Mouse (Mus musculus): ENCODE measurements around the gene Ccdc92b. TPM values are rescaled to one million over a fixed set of nuclear protein-coding genes. Genes with fewer than 3 reads are reported as not detected.
A peak's percentile ranks its signal among the peaks of the same experiment; 100 is the strongest.

Gene Ccdc92b
- polyA plus RNA-seq, 1 experiment from 2014 or later: 0.71 TPM

DNA sequence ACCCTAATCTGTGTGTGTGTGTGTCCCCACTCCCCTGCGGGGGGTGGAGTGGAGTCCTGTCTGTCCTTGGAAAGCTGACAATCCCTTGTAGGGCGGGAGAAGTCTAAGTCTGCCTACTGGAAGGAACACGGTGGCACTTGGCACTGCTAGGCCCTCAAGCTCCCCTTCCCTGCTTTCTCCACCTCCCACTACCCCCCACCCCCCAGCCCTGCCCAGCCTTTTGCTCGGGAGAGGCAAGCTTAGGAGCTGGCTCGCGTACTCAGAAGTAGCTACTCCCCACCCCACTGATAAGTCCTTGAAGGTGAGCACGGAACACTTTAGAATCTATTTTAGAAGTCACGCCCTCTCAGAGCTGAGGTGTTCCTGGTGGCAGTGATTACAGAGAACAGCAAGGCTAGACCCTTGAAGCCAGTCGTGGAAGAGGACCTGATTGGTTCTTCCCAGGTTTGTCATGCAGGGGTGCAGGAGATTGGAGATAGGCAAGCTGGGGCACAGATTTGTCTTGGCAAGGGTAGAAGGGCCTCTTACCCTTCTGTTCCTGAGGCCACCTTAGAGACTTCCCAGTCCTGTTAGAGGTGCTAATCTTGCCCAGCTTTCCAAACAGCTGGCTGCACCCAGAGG, 19.5 kb downstream of the Ccdc92b start:
- peak; percentile 29; the same call in 1 of the 2 replicates for ATAC-seq (ENCODE audit: insufficient number of reproducible peaks, low FRiP score, low TSS enrichment, low read depth)
- peaks cover 20% of the 10 kb centered on the region for H3K4me1 ChIP-seq
- peak overlapping the region; percentile 84 for H3K4me2 ChIP-seq (replicated peaks)
- H3K4me3 ChIP-seq (replicated peaks): peak overlapping the region; percentile 64
- no peaks in the 10 kb centered on the region for H3K9me3 ChIP-seq (replicated peaks)
- H3K27me3 ChIP-seq: no peaks in the 10 kb centered on the region; the same call in 1 of the 2 replicates
- 7% methylated on average over 9 of the region's 9 CpGs for WGBS
- peak overlapping the region; percentile 94 for H3K27ac ChIP-seq (replicated peaks)
- H3K36me3 ChIP-seq: no peaks in the 10 kb centered on the region
- peak overlapping the region; percentile 76; the same call in 1 of the 2 replicates for H3K9ac ChIP-seq

DNA sequence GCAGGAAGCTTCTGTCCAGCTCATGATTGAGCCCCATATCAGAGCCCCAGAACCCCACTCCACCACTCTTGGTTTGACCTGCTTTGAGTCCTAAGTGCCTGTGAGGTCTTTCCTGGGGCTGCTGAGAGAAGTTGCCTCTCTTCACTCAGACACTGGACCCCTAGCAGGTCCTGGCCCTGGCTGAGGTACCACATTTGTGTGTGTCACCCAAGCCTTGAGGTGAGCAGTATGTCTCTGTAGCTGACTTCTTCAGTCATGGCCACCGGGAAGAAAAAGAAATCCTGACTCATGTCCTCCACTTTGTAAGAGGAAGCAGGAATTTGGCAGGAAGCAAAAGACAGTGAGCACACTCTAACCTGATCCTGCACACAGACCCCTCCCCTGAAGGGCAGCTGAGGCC, 20.2 kb downstream of the Ccdc92b start:
- Histone ChIP-seq H3K4me3 (replicated peaks) (no peak overlapping the region), H3K9me3 (replicated peaks) (no peaks in the 10 kb centered on the region), H3K27me3 (no peaks in the 10 kb centered on the region; the same call in 1 of the 2 replicates), H3K36me3 (no peaks in the 10 kb centered on the region), H3K4me2 (replicated peaks) (no peak overlapping the region), H3K4me1 (peaks cover 20% of the 10 kb centered on the region), H3K9ac (no peak overlapping the region), H3K27ac (replicated peaks) (no peak overlapping the region)
- ATAC-seq (ENCODE audit: insufficient number of reproducible peaks, low FRiP score, low TSS enrichment, low read depth): no peak
- WGBS: 63% methylated on average over 1 of the region's 1 CpGs

DNA sequence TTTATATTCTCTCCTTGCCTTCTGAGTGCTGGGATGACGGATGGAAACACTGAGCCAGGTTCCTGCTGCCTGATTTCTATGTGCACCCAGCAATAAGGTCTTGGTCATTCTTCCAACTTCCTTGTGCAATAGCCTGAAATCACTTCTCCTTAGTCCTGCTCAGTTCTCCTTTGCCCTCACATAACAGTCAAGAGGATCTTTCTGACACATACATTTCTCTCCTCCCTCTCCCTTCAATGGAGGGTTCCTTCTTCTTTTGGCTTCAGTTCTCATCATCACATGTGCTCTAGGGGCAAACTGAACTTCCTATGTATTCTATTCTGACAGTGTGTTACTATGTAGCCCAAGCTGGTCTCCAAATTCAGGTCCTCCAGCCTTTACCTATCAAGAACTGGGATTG, 28.6 kb downstream of the Ccdc92b start:
- no peaks in the 10 kb centered on the region for H3K36me3 ChIP-seq
- H3K27me3 ChIP-seq: no peaks in the 10 kb centered on the region
- no peak overlapping the region for H3K9ac ChIP-seq
- H3K4me1 ChIP-seq: peaks cover 32% of the 10 kb centered on the region
- no peak for ATAC-seq (ENCODE audit: insufficient number of reproducible peaks, low FRiP score, low TSS enrichment, low read depth)
- no peaks in the 10 kb centered on the region for H3K9me3 ChIP-seq (replicated peaks)
- no peak overlapping the region for H3K27ac ChIP-seq (replicated peaks)
- no peak overlapping the region for H3K4me3 ChIP-seq (replicated peaks)
- no peak overlapping the region for H3K4me2 ChIP-seq (replicated peaks)
- 96% methylated on average over 1 of the region's 1 CpGs for WGBS

DNA sequence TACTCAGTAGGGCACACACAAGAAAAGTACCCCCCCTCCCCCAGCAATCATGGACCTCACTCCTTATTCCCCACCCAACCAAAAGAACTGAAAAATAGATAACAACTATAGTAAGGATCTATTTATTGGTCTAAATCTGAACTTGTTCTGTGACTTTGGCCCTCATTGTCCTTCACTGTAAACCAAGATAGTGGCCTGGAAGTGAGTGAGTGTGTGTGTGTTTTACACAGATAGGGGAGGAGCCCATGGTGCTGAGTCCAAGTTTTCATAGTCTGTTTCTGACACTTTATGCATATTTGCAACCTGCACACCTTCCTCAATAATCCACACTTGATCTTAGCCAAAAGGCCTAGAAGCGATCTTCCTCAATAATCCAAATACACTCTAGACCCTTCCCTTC, 29.3 kb downstream of the Ccdc92b start:
- WGBS: 2% methylated on average over 1 of the region's 1 CpGs
- H3K9ac ChIP-seq: peak overlapping the region; percentile 18; the same call in 1 of the 2 replicates
- H3K27me3 ChIP-seq: no peaks in the 10 kb centered on the region
- H3K9me3 ChIP-seq (replicated peaks): no peaks in the 10 kb centered on the region
- peak overlapping the region; percentile 91 for H3K4me2 ChIP-seq (replicated peaks)
- peaks cover 39% of the 10 kb centered on the region for H3K4me1 ChIP-seq
- peak overlapping the region; percentile 84 for H3K4me3 ChIP-seq (replicated peaks)
- H3K36me3 ChIP-seq: no peaks in the 10 kb centered on the region
- peak overlapping the region; percentile 53 for H3K27ac ChIP-seq (replicated peaks)
- no peak for ATAC-seq (ENCODE audit: insufficient number of reproducible peaks, low FRiP score, low TSS enrichment, low read depth)

DNA sequence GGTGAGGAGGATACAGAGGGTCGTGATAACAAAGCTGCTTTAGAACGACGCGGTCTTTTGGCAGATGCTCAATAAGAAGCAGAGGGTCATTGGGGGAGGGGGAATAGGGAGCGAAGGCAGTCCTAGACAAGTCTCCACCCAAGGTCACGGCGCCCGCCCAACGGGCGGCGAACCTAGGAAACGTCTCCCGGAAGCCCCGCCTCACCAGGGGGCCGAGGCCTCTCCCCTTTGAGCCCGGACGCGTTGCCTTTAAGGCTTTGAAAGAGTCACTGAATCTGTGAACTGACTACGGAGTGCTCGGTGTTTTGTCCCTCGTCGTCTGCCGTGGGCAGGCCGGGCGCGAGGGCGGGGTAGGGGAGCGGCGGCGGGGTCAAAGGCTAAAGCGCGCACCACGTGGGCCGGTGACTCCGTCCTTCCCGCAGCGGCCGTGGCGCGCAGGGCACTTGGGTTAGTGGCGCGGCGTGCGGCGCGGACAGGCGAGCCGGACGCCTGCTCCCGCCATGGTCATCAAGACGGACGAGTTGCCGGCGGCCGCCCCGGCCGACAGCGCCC, 29.8 kb downstream of the Ccdc92b start, which contains the start of gene Cluh:
Gene Cluh, plus strand, starts transcription at position 401 of the 552 bp plus-strand sequence.
- H3K9me3 ChIP-seq (replicated peaks): no peaks in the 10 kb centered on the region
- WGBS: under 1% methylated on average over 58 of the region's 58 CpGs
- peak within 1 kb of the TSS; percentile 74 for H3K9ac ChIP-seq
- peak within 1 kb of the TSS; percentile 71 for H3K27ac ChIP-seq (replicated peaks)
- peak; percentile 92 for ATAC-seq (ENCODE audit: insufficient number of reproducible peaks, low FRiP score, low TSS enrichment, low read depth)
- H3K27me3 ChIP-seq: no peaks in the 10 kb centered on the region
- H3K4me1 ChIP-seq: peaks cover 42% of the 10 kb centered on the region
- peak within 1 kb of the TSS; percentile 91 for H3K4me2 ChIP-seq (replicated peaks)
- H3K4me3 ChIP-seq (replicated peaks): peak within 1 kb of the TSS; percentile 84
- H3K36me3 ChIP-seq: no peaks in the 10 kb centered on the region

DNA sequence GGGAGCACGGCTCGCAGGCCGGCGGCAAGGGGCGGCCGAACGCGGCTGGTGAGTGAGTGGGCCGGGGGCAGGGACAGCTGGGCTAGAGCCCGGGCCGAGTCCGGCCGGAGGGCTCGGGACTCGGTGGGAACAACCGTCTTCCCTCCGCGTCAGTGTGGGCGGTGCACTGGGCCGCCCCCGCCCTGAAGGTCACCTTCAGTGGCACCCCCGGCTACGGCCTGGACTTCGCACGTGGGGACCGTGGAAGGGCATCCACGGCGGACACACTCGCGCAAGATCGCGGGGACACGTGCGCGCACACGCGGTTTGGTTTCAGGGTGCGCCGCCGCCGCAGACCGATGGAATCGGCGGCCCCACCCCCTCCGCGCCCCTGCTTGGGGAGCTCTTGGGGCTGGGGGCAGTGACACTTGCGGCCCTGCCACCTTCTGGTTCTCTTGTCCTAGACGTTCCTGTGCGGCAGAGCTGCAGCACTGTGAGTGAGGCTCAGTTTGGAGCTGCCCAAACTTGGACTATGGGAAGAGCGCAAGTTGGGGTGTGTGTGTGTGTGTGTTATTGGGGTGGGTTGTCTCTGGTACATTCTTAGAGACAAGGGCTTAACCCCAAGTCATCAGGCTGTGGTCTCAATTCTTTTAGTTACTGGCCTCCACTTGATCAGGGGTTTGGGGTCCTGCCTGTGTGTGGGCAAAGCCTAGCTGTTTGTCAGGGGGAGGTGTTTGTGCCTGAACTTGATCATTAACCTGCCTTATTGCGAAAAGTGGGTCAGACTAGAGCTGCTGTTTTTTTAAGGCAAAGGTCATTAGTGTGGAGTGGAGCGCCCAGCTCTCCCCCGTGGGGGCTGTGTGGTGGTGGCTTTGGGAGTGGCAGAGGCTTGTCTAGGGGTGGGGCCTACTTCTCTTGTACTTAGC, 30.5 kb downstream of the Ccdc92b start:
- Histone ChIP-seq H3K27ac (replicated peaks) (peak overlapping the region; percentile 71), H3K4me2 (replicated peaks) (peak overlapping the region; percentile 91), H3K27me3 (no peaks in the 10 kb centered on the region), H3K4me1 (peaks cover 42% of the 10 kb centered on the region), H3K9me3 (replicated peaks) (no peaks in the 10 kb centered on the region), H3K36me3 (no peaks in the 10 kb centered on the region), H3K4me3 (replicated peaks) (peak overlapping the region; percentile 84), H3K9ac (peak overlapping the region; percentile 74)
- under 1% methylated on average over 50 of the region's 53 CpGs for WGBS
- ATAC-seq (ENCODE audit: insufficient number of reproducible peaks, low FRiP score, low TSS enrichment, low read depth): peak; percentile 3; the same call in 1 of the 2 replicates

DNA sequence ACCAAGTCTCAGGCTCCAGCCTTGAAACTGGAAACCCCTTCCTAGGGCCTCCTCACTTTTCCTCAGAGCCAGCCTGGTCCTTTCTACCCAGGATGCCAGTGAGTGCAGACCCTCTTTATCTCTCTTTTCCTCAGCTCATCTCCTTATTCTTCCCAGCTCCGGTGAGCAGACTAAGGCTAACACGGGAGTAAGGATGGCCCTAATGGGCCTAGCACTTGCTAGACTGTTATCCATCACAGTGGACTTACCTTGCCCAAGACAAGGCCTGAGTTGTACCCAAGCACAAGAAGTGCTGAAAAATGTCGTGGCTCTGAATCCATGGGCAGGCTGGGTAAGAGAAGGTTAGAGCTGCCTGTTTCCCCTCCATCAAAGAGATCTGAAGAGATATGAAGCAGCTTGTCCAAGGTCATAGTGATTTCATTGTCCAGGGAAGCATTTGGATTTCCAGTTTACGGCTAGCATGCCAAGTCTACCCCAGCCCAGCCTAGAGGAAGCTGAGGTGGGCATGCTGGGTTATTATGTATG, 31.2 kb downstream of the Ccdc92b start:
- Histone ChIP-seq H3K9ac (peak overlapping the region; percentile 74; the same call in 1 of the 2 replicates), H3K27ac (replicated peaks) (peak overlapping the region; percentile 71), H3K4me2 (replicated peaks) (peak overlapping the region; percentile 91), H3K36me3 (no peaks in the 10 kb centered on the region), H3K4me3 (replicated peaks) (peak overlapping the region; percentile 84), H3K9me3 (replicated peaks) (no peaks in the 10 kb centered on the region), H3K27me3 (no peaks in the 10 kb centered on the region), H3K4me1 (peaks cover 42% of the 10 kb centered on the region)
- 50% methylated on average over 4 of the region's 4 CpGs for WGBS
- no peak for ATAC-seq (ENCODE audit: insufficient number of reproducible peaks, low FRiP score, low TSS enrichment, low read depth)

DNA sequence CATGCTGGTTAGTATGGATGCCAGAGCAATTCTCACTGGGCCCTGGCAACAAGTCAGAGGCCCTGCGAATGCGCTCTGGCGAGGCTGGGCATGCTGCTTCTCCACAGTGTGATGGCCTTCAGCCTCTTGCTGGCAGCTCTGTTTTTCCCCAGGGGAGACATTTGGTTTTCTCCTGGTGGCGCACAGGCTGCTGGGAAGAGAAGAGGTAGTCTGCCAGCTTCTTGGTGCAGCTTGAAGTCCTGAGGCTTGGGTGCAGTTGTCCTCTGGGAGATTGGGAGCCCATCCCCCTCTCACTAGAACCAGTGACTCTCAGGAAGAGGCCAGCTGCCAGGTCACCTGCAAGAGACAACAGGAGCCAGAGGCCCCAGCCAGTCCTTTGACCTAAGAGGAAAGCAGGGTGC, 33.4 kb downstream of the Ccdc92b start:
- no peak overlapping the region for H3K4me3 ChIP-seq (replicated peaks)
- H3K9me3 ChIP-seq (replicated peaks): no peaks in the 10 kb centered on the region
- no peak overlapping the region for H3K27ac ChIP-seq (replicated peaks)
- peaks cover 42% of the 10 kb centered on the region for H3K4me1 ChIP-seq
- no peaks in the 10 kb centered on the region for H3K27me3 ChIP-seq
- peaks cover 16% of the 10 kb centered on the region for H3K36me3 ChIP-seq
- ATAC-seq (ENCODE audit: insufficient number of reproducible peaks, low FRiP score, low TSS enrichment, low read depth): no peak
- no peak overlapping the region for H3K9ac ChIP-seq
- 74% methylated on average over 4 of the region's 4 CpGs for WGBS
- H3K4me2 ChIP-seq (replicated peaks): no peak overlapping the region

DNA sequence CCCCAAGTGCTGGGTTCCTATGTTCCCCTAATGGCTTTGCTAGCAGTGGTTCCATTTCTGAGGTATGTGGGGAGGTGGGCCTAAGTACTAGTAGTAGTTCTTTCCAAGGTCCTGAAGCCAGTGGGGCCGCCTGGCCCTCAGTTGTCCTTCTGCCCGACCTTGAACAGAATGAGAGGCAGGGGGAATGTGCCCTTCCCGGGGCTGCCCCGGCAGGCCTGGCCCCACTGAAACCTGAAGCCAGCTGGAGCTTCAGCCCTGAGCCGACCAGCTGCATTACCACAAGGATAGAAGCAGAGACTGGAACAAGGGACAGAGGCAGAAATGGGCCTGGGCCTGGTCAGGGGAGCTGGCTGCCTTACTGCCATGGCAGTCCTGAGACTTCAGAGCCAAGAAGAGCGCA, 34.0 kb downstream of the Ccdc92b start:
- no peak overlapping the region for H3K4me2 ChIP-seq (replicated peaks)
- no peaks in the 10 kb centered on the region for H3K27me3 ChIP-seq
- WGBS: 37% methylated on average over 6 of the region's 6 CpGs
- no peak for ATAC-seq (ENCODE audit: insufficient number of reproducible peaks, low FRiP score, low TSS enrichment, low read depth)
- H3K9ac ChIP-seq: no peak overlapping the region
- peaks cover 42% of the 10 kb centered on the region for H3K4me1 ChIP-seq
- no peak overlapping the region for H3K4me3 ChIP-seq (replicated peaks)
- H3K27ac ChIP-seq (replicated peaks): no peak overlapping the region
- H3K36me3 ChIP-seq: peaks cover 22% of the 10 kb centered on the region
- no peaks in the 10 kb centered on the region for H3K9me3 ChIP-seq (replicated peaks)

DNA sequence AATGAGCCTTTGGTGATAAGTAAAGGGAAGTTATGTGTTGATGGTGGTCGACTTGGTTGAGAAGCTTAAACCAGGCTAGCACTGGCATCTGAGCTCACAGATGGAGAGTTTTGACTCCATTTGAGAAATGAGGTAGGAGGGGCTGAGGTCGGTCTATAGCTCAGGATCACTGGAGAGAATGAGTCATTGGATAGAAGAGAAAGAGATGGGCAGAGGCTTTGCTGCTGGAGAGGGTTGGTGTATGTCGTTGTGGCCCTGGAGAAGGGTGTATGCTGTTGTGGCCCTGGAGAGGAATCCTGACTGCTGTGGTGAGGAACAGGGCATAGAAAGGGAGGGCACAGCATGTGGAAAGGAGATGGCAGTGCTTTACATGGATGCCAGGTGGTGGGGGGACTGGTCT, 36.5 kb downstream of the Ccdc92b start:
- H3K36me3 ChIP-seq: peaks cover 46% of the 10 kb centered on the region
- no peak overlapping the region for H3K9ac ChIP-seq
- peaks cover 29% of the 10 kb centered on the region for H3K4me1 ChIP-seq
- no peaks in the 10 kb centered on the region for H3K9me3 ChIP-seq (replicated peaks)
- no peak overlapping the region for H3K4me3 ChIP-seq (replicated peaks)
- 83% methylated on average over 3 of the region's 3 CpGs for WGBS
- H3K27me3 ChIP-seq: no peaks in the 10 kb centered on the region
- no peak overlapping the region for H3K27ac ChIP-seq (replicated peaks)
- ATAC-seq (ENCODE audit: insufficient number of reproducible peaks, low FRiP score, low TSS enrichment, low read depth): no peak
- H3K4me2 ChIP-seq (replicated peaks): no peak overlapping the region

DNA sequence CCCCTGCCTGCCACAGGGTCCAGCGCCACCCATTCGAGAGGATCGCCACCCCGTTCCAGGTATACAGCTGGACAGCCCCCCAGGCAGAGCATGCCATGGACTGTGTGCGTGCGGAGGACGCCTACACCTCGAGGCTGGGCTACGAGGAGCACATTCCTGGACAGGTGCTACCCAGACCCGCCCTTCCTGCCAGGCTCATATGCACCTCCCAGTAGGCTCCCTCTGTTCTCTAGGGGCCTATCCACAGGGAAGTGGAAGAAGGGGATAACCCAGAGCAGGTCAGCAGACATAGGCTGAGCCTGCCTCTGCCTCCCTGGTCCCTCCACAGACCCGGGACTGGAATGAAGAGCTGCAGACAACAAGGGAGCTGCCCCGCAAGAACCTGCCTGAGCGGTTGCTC, 40.9 kb downstream of the Ccdc92b start:
- H3K9ac ChIP-seq: no peak overlapping the region
- no peak overlapping the region for H3K4me2 ChIP-seq (replicated peaks)
- H3K36me3 ChIP-seq: peaks cover 90% of the 10 kb centered on the region
- ATAC-seq (ENCODE audit: insufficient number of reproducible peaks, low FRiP score, low TSS enrichment, low read depth): no peak
- H3K27me3 ChIP-seq: no peaks in the 10 kb centered on the region
- H3K27ac ChIP-seq (replicated peaks): no peak overlapping the region
- no peak overlapping the region for H3K4me3 ChIP-seq (replicated peaks)
- 89% methylated on average over 13 of the region's 13 CpGs for WGBS
- no peaks in the 10 kb centered on the region for H3K9me3 ChIP-seq (replicated peaks)
- H3K4me1 ChIP-seq: no peaks in the 10 kb centered on the region
